Mouse (Mus musculus) cerebellum, adult 8-10 months (tissue): ENCODE data around the gene Slc4a10.
A peak's percentile ranks its signal among the peaks of the same experiment; 100 is the strongest.

Experiments used
- DNase-seq: peaks from one replicate; pipeline ENCODE4 v3.0.0; 2022

Gene Slc4a10

DNA sequence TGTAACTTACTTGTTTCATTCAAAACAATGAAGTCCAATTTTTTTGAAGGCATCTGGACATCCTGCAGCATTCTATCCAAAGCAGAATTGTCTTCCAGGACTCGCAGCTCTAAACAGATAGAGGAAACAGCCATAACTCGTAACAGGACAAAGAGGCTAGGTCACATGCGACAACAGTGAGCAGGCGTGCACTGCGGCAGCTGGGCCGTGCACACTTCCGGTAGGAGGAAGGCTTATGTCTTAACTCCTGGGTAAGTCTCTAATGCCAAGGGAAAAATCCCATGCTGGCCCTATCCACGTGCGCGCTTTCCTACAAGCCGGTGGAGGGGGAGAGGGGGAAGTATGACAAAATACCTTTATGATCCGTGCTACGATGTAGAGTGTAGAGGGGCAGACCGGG lies 310.3 kb downstream of the Slc4a10 start:
- DNase-seq: no peak

- DNase-seq: no peak
These were observed 311.0 kb downstream of the Slc4a10 start for GRCm38 (mm10) chr2:62357259-62357658.

DNA sequence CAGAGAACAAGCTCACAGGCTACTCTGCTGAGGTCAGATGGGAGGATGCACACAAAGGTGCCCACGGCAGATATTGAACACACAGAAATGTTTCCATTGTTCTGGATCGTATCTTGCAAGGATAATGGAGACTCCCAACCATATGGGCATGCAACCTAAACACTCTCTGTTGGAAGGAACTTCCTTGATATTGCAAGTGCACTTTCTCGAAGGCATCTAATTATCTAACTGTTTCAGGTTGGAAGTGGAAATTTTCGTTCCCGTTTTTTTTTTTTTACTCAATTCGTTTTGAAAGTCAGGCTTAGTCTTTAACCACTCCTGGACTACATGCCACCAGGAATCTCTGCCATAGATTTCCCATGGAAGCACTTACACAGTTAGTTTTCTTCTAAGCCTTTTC lies 314.6 kb downstream of the Slc4a10 start:
- no peak for DNase-seq

DNA sequence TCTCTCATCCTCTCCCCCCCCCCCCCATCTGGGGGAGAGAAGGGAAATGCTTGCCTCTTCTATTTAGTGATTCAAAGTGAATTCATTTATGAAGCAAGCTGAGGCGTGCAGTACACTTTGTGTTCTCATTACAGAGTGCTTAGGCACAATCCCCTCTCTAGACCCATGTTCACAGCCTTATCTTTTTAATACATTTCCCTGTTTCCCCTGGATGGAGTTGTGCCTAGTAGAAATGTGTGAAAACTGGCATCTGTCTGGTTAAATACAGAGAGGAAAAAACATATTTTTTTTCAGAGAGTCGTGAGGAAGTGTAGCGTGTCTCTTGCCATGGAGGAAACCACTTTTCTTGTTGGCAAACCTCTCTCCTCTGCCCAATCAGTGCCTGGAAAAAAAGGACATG lies 315.3 kb downstream of the Slc4a10 start:
- no peak for DNase-seq

DNA sequence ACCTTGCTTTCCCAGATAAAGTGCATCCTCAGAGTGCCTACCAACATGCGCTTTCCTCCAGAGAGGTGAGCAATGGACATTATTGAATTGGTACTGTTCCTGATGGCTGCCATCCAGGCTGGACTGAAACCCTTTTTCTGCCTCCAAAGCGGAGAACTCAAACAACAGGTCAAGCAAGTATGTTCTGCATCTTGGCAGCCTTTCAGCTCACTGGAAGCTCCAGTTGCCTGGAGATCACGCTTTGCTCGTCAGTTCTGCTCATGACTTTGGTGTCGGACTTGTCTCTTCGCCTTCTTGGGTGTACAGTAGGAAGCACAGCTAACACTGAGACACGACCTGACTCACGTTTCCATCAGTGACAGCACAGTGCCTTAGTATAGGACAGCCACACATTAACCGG lies 315.9 kb downstream of the Slc4a10 start:
- DNase-seq: no peak

GRCm38 (mm10) chr2:62363606-62364005 lies 317.3 kb downstream of the Slc4a10 start:
- DNase-seq: no peak

GRCm38 (mm10) chr2:62368349-62369053 lies 322.2 kb downstream of the Slc4a10 start:
- DNase-seq: peak; percentile 8

GRCm38 (mm10) chr2:62370048-62370447 lies 323.8 kb downstream of the Slc4a10 start:
- no peak for DNase-seq

DNA sequence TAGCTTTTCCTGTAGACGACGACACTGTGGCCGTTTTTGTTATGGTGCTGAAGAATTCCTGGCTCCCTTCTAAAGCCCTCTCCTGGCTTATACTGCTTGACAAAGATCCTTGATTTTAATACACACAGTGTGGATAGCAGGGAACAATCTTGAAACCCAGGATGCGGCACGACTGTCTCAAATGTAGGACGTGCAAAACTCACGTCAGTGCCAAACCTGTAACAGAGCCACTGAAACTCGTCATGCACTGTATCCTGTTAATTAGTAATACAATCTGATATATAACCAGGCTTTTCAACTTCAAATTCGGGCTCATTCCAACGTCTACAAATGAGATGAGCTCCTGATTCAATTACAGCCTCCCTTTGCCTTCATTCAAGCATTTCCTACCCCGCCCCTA lies 327.4 kb downstream of the Slc4a10 start:
- DNase-seq: no peak
